Mouse (Mus musculus) megakaryocyte, adult 5-6 weeks (primary cell): ENCODE measurements around the gene Pcp2. TPM values are rescaled to one million over a fixed set of nuclear protein-coding genes. Genes with fewer than 3 reads are reported as not detected.

Experiments
- ATAC-seq: 2 replicates; pipeline ENCODE4 v1.8.0; 2016; ENCODE audit warnings: mild to moderate bottlenecking, inconsistent platforms; ENCODE audit not compliant: poor library complexity, severe bottlenecking
- total RNA-seq, 2 experiments: library from RNA; stranded (forward) in 1 of 2; stranded (reverse) in 1 of 2; fragments of 153-499, 151-499 nt in 1 of 2; fragments of 221-1000, 200-1000 nt in 1 of 2; gene quantifications; 2 replicates each; pipeline versions ENCODE4 v1.2.3 to v1.2.4; 2015 to 2017

Pcp2 gene
- total RNA-seq (2015), result not detected in 2 replicates
- total RNA-seq (2017), result not detected in 2 replicates

DNA sequence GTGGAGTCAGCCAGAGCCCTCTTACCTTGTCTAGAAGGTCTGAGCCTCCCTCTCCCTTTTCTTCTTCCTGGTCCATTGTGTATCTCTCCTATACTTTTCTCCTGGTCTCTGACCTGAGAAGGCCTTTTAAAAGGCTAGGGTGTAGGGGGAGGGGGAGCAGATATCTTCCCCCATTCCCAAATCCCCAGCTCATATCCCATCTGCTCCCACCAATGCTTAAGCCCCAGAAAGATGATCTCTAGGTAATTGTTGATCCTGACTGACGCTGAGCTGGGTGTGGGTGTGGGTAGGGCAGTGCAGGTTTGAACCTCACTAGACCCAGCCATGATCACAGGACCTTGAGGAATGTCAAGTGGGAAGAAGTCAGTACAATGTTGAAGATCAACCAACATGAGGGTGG, at the start of gene Pcp2:
TSS of gene Pcp2 (minus strand) at position 101 of the 400 bp plus-strand sequence.
- ATAC-seq, result no peak

DNA sequence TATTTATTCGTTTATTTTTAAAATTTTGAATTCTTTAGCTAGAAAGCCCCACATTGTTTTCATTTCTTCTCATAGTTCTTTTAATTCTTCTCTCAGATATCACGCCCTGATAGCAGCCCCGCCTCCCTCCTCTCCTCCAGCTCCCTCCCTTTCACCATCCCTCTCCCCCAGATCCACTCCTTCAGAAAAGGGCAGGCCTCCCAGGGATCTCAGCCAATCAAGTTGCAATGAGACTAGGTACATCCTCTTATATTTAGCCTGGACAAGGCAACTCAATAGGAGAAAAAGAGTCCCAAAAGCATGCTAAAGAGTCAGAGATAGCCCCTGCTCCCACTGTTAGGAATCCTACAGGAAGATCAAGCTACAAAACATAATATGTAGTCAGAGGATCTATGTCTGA, 49.3 kb upstream of the Pcp2 start:
- ATAC-seq, result no peak

DNA sequence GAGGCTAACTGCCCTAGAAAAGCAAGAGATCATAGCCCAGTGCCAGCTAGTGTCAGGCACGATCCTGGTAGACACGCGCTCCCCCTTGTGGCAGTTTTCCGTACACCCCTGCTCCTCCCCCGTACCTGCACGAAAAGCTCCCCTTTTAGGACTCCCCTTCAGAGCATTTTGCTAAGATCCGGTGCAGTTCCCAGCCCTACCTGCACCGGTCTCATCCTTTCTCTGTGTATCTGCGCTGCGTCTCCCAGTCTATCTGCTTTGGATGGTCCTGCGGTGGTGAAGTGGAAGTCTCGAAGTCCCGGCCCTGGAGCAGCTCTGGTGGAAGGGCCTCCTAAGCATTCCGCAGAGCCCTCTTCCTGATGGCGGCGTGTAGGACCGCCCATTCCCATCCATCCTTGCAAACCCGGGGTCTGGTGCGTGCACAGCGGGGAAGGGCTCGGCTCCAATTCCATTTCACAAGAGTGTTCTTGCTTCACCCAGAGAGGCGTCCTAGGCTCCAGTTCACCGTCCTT, 46.7 kb upstream of the Pcp2 start, which contains the start of gene Fcor:
TSS of gene Fcor (minus strand) at position 383 of the 512 bp plus-strand sequence.
- ATAC-seq, result peak; percentile 53

DNA sequence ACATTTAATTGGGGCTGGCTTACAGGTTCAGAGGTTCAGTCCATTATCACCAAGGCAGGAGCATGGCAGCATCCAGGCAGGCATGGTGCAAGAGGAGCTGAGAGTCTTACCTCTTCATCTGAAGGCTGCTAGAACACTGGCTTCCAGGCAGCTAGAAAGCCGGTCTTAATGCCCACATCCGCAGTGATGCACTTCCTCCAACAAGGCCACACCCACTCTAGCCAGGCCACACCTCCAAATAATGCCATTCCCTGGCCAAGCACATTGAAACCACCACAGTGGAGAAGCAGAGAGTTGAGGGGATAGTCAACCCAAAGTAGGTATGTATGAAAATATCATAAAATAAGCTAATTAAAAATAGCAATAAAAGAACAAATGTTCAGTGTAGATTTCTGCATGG, 45.0 kb upstream of the Pcp2 start:
- peak; percentile 56 for ATAC-seq

DNA sequence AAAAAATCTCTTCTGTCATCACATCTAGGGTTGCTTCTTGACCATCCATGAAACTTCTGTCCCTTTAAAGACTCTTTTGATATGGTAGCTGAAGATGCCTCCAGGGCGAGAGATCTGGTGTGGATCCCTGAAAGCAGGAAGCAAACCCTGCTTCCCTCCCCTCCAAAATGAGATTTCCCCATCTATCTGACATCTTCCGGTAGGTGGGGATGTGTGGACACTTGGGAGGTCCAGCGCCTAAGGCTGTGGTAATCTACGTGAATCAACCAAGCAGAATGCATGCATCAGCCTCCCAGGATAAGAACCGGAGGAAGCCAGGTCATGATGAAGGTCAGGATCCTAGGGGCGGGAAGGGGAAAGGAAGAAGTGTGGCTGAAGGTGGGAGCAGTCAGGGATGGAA, 40.2 kb upstream of the Pcp2 start, which contains the start of gene Mcemp1:
TSS of gene Mcemp1 (plus strand) at position 248 of the 400 bp plus-strand sequence.
- peak; percentile 48 for ATAC-seq

DNA sequence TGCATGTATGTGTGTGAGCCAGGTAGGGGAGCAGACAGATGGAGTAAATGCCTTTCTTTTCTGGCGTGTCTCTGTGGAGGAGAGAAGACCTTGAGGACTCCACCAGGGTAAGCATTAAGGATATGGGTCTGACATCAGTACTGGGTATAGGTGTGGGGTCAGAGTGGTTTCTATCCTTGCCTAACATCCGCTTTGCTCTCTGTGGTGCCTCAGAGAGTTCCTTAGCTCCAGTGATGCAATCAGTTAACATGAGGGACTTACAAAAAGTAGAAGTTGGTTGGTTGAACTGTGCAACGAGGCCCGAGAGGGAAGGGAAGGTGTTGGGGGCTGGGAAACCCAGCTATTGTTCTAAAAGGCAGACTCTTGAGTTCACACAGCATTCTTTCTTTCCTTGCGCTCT, 39.1 kb upstream of the Pcp2 start:
- peak; percentile 81 for ATAC-seq

DNA sequence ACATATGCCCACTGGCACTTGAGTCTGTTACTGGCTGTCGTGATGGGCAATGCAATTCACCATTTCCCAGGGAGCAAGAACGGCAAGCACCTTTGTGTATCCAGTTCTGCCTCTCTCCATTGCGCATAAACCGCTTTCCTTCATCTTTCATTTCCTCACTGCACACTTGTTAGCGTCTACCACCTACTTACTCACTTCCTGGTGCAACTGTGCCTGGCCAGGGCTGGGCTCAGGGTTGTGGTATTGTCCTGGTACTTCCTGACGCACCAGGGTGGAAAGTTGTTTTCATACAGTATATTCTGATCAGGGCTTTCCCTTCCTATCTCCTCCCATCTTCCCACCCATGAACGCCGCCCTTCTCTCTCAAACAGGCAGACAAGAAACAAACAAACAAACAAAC, 35.5 kb upstream of the Pcp2 start:
- ATAC-seq, result peak; percentile 61

DNA sequence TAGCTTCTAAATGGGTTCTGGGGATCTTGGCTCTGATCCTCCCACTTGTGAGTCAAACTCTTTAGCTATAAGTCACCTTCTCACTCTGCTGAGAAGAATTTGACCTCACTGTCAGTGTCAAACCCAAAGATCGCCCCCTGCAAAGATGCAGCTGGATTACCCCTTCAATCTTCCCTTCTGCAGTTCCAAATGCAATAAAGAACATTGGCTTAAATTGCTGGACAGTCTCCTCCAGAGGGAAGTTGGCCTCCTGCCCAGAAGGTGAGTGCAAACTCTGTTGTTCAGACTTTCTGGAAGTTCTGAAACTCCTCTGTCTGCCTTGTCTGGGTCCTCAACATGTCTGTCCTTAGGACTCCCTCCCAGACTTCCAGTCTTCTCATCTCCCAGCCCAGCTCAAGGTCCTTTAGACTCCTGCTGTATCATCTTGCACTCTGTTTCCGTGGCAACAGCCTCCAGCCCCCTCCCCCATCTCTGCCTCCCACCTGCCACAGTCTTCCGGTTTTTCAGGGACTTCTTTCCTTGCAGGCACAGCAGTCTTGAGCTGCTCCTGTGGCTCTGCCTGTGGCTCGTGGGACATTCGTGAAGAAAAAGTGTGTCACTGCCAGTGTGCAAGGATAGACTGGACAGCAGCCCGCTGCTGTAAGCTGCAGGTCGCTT, 31.5 kb upstream of the Pcp2 start:
- ATAC-seq, result no peak

DNA sequence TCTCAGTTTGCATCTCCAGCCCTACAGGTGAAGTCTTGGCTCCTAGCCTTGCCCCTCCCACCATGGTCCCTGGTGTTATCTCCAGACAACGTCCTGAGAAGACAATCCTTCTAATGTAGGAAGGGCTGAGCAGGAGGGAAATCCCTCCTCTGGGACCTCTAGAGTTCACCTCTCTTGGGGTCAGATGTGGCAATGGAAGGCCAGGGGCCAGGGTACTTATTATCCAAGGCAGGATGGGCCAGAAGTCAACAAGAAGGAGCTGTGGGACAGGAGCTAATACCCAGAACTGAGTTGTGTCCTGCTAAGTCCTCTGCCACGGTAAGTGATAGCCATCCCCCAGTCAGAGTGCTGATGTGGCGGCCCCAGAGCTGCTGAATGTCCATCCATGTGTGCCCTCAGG, 30.2 kb upstream of the Pcp2 start, which contains the start of gene Retn:
TSS of gene Retn (plus strand) at position 245 of the 400 bp plus-strand sequence.
- no peak for ATAC-seq

DNA sequence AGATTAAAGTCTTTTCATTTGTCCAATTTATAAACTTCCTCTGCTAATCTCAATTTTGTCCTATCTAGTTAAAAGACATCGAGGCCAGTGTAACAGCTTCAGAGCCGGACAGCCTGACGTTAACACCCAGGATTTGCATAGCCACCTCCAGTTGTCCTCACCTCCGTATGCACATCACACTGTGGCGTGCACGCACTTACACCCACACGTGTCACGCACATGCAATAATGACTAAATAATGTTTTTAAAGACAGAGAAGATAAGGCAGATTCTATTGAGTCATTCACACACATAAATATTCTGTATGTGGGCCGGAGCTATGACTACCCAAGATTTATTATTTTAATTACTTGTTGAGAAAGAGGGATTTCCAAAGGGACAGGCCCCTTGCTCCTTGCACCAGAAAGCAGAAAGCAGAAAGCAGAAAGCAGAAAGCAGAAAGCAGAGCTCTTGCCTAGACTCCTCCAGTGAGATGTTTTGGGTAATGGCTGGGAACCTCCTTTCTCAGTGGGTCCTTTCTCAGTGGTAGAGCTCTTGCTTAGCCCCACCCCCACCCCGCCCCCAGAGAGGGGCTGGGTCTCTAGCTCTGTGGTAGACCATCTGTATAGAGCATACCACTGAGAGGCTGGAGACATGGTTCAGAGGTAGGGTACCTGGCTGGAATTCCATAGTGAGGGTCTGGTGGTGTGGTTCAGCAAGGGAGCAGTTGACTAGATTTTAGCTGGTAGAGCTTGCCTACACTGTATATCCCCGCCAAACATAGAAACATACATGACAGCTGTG, 29.6 kb upstream of the Pcp2 start:
- ATAC-seq, result no peak

DNA sequence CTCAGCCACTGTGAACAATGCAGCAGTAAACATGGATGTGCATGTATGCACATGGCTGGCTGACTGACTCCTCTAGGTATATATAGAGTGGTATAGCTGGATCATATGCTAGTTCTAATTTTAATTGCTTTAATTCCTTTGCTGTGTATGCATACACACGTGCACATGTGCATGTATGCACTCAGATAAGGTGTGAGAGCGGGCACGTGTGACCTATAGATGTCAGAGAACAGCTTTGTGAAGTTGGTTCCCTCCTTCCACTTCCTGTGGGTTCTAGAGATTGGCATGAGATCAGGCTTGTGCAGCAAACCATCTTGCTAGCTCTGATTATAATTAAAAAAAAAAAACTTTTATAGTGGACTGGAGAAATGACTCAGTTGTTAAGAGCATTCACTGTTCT, 27.5 kb upstream of the Pcp2 start:
- ATAC-seq, result no peak

DNA sequence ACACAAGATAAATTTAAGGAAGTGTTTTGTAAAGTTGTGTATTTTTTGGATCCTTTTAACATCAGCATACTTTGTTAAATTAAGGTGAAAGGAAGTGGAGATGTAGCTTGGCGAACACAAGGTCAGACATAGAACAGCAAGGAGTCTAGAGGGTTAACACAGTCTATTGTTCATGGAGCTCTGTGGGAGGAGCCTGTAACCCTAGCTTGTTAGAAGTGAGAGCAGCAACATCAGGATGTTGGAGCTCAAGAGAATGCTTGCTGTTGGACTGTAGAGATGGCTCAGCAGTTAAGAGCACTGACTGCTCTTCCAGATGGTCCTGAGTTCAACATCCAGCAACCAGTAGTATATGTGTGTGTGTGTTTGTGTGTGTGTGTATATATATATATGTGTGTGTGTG, 23.6 kb upstream of the Pcp2 start:
- peak; percentile 10 for ATAC-seq

DNA sequence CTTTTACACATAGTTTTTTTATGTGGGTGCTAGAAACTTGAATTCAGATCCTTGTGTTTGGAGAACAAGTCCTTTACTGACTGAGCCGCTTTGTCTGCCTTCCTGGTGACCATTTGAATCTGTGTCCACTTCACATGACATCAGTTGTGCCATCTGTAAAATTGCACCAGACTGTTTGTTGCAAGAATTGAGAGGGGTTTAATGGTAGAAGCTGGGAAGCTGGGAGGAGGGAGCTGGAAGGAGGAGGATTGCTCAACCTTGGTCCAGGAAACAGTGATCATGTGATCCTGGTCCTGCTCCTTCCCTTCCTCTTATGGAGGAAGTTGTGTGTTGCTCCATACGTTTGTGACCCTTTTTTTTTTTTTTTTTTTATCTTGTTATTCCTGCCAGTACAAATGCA, 22.9 kb upstream of the Pcp2 start:
- ATAC-seq, result peak; percentile 62

DNA sequence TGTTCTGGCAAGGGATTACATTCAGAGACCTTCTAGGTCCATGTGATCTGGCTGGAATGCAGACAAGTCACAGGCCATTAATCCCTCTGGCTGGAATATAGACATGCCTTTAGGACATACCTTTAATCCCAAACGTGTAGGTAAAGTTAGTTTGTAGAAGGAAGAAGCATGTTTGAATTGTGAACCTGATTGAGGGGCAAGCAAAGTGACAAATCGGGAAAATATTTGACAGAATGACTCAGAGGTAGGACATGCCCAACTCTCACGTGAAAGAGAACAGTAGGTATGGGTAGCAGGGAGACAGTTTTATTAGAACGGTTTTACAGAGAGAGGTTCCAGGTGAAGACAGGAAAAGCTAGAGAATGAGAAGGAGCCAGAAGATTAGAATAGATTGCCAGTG, 22.2 kb upstream of the Pcp2 start:
- ATAC-seq, result no peak

DNA sequence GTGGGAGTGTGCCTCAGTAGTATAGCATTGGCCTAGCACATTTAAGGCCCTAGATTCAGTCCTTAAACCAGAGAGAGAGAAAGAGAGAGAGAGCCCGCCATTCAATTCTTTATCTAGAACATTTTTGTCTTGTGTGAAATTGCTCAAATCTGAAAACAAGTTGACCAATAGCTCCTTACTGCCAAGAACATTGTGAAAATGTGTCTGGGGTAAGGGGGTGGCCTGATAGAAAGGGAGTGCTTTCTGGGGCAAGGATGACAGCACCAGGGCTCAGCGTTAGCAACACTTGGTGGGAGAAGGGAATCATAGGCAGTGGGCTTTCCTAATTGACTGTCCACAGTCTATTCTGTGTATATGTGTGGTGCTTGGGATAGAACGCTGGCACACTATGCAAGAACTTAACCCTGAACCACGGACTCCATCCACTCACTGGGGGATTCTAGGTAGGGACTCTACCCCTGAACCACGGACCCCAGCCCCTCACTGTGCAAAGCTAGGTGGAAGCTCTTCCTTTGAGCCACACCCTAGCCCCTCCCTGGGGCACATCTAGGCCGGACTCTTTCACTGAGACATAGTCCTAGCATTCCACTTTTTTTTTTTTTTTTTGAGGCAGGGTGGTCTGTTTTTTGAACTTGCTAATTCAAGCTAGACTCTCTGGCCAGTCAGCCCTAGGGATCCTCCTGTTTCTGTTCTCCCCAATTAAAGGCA, 21.6 kb upstream of the Pcp2 start:
- ATAC-seq, result peak; percentile 4; the same call in 1 of the 2 replicates

DNA sequence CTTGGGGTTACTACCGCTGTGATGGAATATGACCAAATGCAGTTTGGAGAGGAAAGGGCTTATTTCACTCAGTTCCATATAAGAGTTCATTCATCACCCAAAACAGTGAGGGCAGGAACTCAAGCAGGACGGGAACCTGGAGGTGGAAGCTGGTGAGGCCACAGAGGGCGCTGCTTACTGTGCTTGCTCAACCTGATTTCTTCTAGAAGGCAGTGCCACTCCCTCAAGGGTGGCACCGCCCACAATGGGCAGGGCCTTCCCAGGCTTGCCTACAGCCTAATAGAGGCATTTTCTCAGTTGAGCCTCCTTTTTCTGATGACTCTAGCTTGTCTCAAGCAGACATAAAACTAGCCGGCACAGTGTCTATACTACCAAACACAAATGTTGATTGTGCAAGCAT, 20.5 kb upstream of the Pcp2 start:
- ATAC-seq, result peak; percentile 91

DNA sequence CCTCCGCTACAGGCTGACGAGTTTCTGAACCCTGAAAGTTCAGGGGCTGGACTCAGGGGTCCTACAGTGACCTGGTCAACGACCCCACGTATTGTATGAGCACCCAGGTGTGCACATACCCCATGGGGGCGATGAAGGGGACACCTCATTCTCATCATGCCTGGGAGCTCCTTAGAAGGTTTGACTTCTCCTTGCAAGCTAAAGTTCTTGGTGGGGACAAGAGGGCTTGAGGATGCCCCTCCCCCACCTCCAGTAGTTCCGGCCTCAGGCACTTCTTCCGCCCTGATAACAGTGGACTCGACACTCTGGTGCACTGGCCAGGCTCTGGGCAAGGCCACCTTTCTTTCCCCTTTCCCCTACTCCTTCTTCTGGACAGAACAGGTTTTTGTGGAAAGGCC, 6.1 kb upstream of the Pcp2 start:
- peak; percentile 55 for ATAC-seq

DNA sequence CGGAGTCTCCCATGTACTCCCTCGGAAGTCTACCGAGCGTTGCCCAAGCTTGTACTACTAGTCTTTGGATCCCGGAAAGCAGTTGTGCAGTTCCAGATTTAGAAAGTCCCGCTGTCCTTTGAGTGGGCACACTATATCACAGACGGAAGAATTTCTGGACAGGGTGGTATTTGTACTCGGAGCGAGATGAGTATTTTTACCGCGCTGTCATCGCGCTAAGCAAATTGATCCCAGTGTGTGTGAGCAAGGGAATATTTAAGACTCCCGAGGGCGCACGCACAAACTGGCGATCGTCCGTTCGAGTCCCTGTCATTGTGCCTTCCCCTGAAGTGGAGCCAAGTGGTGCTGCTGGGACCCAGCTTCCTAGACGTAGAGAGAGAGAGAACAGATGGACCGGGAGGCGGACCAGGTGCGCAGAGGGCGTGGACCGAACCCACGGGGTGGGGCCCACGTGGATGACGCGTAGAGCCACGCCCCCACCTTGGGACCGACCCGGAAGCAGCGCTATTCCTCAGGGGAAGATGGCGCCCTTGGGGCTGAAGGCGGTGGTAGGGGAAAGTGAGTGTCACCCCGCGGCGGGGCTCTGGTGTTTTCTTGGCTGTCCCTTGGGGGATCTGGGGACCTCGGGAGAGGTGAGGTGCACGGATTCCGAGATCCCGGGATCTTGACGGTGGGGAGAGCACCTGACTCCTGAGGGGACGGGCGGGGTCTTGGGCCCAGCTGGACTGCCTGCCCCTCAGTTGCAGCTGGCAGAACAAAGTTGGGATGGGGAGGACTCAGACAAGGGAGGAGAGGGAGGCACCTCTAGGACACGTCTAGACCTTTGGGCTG, 5.5 kb upstream of the Pcp2 start, which contains the start of gene Stxbp2:
TSS of gene Stxbp2 (plus strand) at position 309 of the 831 bp plus-strand sequence.
- peak; percentile 96 for ATAC-seq

DNA sequence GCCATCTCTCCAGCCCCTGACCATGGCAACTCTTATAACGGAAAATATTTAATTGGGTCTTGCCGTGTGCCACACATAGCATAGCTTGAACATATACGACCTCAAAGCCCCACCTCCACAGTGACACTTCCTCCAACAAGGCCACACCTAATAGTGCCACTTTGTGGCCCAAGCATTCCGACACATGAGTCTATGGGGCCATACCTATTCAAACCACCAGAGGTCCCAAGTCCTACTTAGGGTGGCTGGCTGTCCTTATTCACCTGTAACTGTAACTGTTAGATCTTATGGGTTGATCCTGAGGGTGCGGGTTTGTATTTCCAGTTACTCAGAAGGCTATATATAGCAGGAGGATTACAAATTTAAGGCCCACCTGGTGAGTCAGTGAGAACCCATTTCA, 2.7 kb upstream of the Pcp2 start:
- peak; percentile 60 for ATAC-seq

DNA sequence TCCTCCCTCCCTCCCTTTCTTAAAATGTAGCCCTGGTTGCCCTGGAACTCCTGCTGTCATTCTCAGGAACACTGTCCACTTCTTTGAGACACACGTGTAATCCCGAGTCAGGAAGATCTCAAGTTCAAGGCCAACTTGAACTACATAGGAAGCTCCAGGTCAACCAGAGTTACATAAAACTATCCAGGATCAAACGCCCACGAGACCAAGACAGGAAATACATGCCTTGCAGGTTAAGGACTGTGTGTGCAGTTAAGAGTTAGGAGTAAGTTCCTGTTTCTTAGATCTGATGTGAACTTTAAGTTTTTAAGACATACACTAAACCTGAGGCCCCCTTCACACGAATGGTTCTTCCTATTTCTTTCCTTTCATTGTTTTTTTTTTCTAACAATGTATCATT, 1.6 kb upstream of the Pcp2 start:
- no peak for ATAC-seq
